Mouse (Mus musculus): ENCODE measurements around the gene Ddx31. TPM values are rescaled to one million over a fixed set of nuclear protein-coding genes. Genes with fewer than 3 reads are reported as not detected.
A peak's percentile ranks its signal among the peaks of the same experiment; 100 is the strongest.

Ddx31 gene
- polyA plus RNA-seq, 1 experiment: 6.4 TPM

DNA sequence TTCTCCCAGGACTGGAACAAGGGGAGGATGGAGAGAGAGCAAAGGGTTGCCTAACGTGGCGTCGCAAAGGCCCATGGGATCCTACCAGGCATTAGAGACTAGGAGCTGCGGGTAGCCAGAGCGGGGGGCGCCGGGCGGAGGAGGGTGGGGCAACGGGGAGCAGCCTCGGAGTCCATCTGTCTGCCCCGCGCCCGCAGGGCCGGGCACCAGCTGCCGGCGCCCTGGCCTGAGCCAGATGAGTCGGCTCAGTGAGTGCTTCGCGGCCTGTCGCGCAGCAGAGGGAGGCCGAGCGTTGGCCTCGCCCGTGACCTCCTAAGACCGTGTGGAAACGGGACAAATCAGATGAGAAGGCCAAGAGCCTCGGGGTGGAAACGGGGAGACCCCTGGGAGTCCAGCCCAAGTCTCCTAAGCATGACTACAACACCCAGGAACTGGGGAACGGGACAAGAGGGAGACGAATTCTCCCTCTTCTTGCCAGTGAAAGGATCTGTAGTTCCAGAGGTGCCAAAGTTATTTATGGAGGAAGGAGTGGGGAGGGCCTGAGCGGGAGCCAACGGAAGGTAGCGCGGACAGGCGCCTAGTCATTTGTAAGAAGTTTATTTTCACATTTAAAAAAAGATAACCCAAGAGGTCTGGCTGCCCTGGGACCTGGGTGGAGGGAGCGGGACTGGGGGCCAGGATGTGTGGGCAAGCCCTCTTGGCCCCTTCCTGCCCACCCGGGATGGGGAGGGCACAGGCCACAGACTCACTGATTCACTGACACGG is 68.4 kb downstream of the Ddx31 start:
- no peaks in the 10 kb centered on the region for H3K79me2 ChIP-seq (ENCODE audit: control insufficient read depth, insufficient read depth)
- H3K27me3 ChIP-seq (ENCODE audit: control insufficient read depth, insufficient read depth, insufficient read length): no peaks in the 10 kb centered on the region
- peak in 1 of 3 experiments; percentile 56 for TF ChIP-seq MYOD1 (IDR thresholded peaks at IDR 0.05; ENCODE audit: control insufficient read depth in 1 of 3, insufficient read length in 2 of 3, low read depth in 2 of 3)
- peak in 2 of 3 experiments; percentile 22 to 37 for TF ChIP-seq MYOG (IDR thresholded peaks at IDR 0.05; ENCODE audit: control insufficient read depth in 1 of 3, insufficient read depth in 1 of 3, insufficient read length in 2 of 3, low read depth in 2 of 3)
- no peak for TF ChIP-seq USF1 (IDR thresholded peaks at IDR 0.05; ENCODE audit: low read depth)
- no peak overlapping the region for H3K4me3 ChIP-seq
- no peak overlapping the region for H3K4me2 ChIP-seq (ENCODE audit: low read depth)
- H3K36me3 ChIP-seq (ENCODE audit: control insufficient read depth, insufficient read depth): no peaks in the 10 kb centered on the region
- no peak overlapping the region for H3ac ChIP-seq (ENCODE audit: control insufficient read depth, insufficient read length)

DNA sequence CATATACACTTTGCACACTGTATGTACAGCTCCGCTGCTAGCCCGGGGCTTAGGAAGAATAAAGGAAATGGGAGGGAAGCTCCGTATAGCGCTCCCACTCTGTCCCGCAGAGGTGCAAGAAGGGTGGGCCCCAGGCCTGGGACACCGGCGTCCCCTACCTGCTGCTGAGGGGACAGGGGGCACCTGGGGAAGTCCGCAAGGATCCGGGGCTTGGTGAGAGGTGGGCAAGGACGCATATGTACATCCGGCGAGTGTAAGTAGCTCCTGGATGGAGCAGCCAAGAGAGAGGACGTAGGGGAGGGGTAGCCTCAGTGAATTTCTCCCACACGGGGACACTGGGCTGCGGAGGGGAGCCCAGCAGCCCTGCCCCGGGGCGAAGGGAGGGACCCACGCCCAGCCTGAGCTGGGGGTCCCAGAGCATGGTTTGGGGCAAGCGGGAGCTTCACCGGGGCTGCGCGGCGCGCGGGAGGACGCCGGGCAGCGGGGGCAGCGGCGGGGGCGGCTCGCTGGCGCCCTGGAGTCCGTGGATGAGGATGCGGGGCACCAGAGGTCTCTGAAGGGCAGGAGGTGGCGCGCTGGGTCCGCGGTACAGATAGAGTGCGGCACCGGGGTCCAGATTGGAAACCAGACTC is 69.1 kb downstream of the Ddx31 start:
- no peak overlapping the region for H3K4me2 ChIP-seq (ENCODE audit: low read depth)
- no peak overlapping the region for H3ac ChIP-seq (ENCODE audit: control insufficient read depth, insufficient read length)
- H3K4me3 ChIP-seq: no peak overlapping the region
- H3K79me2 ChIP-seq (ENCODE audit: control insufficient read depth, insufficient read depth): no peaks in the 10 kb centered on the region
- TF ChIP-seq MYOG (IDR thresholded peaks at IDR 0.05; ENCODE audit: control insufficient read depth in 1 of 3, insufficient read depth in 1 of 3, insufficient read length in 2 of 3, low read depth in 2 of 3) (no peak), TCF12 (IDR thresholded peaks at IDR 0.05; ENCODE audit: insufficient read depth, poor library complexity, severe bottlenecking) (no peak), POLR2A (IDR thresholded peaks at IDR 0.05; ENCODE audit: insufficient read length, low read depth) (no peak), POLR2AphosphoS2 (IDR thresholded peaks at IDR 0.05; ENCODE audit: insufficient read length, low read depth) (no peak), REST (IDR thresholded peaks at IDR 0.05; ENCODE audit: insufficient read depth, insufficient read length) (no peak), USF1 (IDR thresholded peaks at IDR 0.05; ENCODE audit: low read depth) (no peak), MYOD1 (IDR thresholded peaks at IDR 0.05; ENCODE audit: control insufficient read depth in 1 of 3, insufficient read length in 2 of 3, low read depth in 2 of 3) (no peak), TCF3 (IDR thresholded peaks at IDR 0.05; ENCODE audit: insufficient read length, low read depth) (no peak), CEBPB (IDR thresholded peaks at IDR 0.05; ENCODE audit: insufficient read depth, poor library complexity, severe bottlenecking) (no peak), SRF (IDR thresholded peaks at IDR 0.05; ENCODE audit: control insufficient read depth, insufficient read length, low read depth) (no peak), MAX (IDR thresholded peaks at IDR 0.05; ENCODE audit: low read depth) (no peak), E2F4 (IDR thresholded peaks at IDR 0.05; ENCODE audit: insufficient read depth) (no peak)
- no peaks in the 10 kb centered on the region for H3K36me3 ChIP-seq (ENCODE audit: control insufficient read depth, insufficient read depth)
- H3K27me3 ChIP-seq (ENCODE audit: control insufficient read depth, insufficient read depth, insufficient read length): no peaks in the 10 kb centered on the region

DNA sequence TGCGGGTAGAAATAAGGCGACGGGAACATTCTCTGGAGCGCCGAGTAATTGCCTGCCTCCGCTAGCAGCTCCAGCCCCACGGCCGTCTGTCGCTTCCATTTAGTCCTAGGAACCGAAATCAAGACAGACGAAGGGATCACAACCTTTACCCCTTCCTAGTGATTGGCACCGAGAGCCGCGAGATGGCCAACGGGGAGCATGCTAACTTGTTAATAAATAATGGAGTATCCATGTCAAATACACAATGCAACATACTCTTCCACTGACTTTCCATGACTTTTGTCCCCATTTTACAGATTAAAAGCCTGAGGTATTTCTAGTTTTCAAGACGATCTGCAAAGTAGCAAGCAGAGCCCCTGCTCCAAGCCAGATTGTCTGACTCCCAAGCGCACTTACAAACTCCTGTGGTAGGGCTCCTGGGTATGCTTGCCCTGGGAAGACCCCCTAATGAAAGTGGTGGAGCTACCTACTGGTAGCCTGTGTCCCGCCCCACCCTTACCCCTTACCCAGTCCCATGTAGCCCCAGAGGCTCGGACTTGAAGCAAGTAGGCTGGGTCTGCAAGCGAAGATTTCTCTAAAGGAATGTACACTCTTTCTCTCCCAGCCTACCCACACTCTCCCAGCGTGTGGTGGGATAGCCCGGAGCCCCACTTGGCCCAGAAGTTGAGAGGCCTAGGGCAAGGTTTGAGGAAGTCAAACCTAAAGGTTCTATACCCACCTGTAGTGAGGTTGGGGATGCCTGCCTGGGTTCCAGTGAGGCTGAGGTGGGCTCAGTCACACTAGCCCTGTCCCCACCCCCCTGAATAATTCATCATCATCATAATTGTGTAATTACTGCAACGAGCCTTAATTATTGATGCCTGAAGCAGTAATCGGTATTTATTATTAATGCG is 69.9 kb downstream of the Ddx31 start:
- no peak overlapping the region for H3K4me3 ChIP-seq
- no peaks in the 10 kb centered on the region for H3K27me3 ChIP-seq (ENCODE audit: control insufficient read depth, insufficient read depth, insufficient read length)
- no peaks in the 10 kb centered on the region for H3K79me2 ChIP-seq (ENCODE audit: control insufficient read depth, insufficient read depth)
- TF ChIP-seq USF1 (IDR thresholded peaks at IDR 0.05; ENCODE audit: low read depth) (no peak), SRF (IDR thresholded peaks at IDR 0.05; ENCODE audit: control insufficient read depth, insufficient read length, low read depth) (no peak), TCF12 (IDR thresholded peaks at IDR 0.05; ENCODE audit: insufficient read depth, poor library complexity, severe bottlenecking) (no peak), POLR2AphosphoS2 (IDR thresholded peaks at IDR 0.05; ENCODE audit: insufficient read length, low read depth) (no peak), POLR2A (IDR thresholded peaks at IDR 0.05; ENCODE audit: insufficient read length, low read depth) (no peak)
- H3K36me3 ChIP-seq (ENCODE audit: control insufficient read depth, insufficient read depth): no peaks in the 10 kb centered on the region
- H3ac ChIP-seq (ENCODE audit: control insufficient read depth, insufficient read length): no peak overlapping the region
- H3K4me2 ChIP-seq (ENCODE audit: low read depth): no peak overlapping the region

DNA sequence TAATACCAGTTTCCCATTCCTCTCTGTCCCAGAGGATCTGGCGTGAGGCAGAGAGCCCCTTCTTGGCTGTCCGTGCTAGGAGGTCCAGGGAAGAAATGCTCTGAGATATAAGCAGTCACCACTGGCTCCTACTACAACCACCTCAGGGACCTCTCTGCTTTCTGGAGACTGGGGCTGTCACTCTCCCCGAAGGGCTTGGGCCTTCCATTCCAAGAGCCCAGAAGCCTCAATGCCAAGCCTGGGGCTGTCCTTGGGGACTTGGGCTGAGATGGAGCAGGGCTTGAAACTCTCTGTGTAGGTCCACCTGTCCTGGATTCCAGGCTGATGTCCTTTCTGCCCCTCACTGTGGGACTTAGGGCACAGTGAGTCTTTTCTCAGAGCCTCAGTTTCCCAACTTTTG is 70.7 kb downstream of the Ddx31 start:
- H3K36me3 ChIP-seq (ENCODE audit: control insufficient read depth, insufficient read depth): no peaks in the 10 kb centered on the region
- H3K4me2 ChIP-seq (ENCODE audit: low read depth): no peak overlapping the region
- no peak overlapping the region for H3ac ChIP-seq (ENCODE audit: control insufficient read depth, insufficient read length)
- peaks cover 6% of the 10 kb centered on the region for H3K27me3 ChIP-seq (ENCODE audit: control insufficient read depth, insufficient read depth, insufficient read length)
- H3K4me3 ChIP-seq: no peak overlapping the region
- TF ChIP-seq SRF (IDR thresholded peaks at IDR 0.05; ENCODE audit: control insufficient read depth, insufficient read length, low read depth) (no peak), TCF12 (IDR thresholded peaks at IDR 0.05; ENCODE audit: insufficient read depth, poor library complexity, severe bottlenecking) (no peak)
- H3K79me2 ChIP-seq (ENCODE audit: control insufficient read depth, insufficient read depth): no peaks in the 10 kb centered on the region

All from myocyte (in vitro differentiated cells).